Mouse (Mus musculus) ES-E14 (cell line): ENCODE data around the gene Gpx4.

ENCODE experiments used
- CHD2 ChIP-seq: IDR thresholded peaks from 2 replicates; pipeline ENCODE4 v1.6.1; 2014; ENCODE audit warnings: mild to moderate bottlenecking, low read depth, low read length, inconsistent platforms
- HCFC1 ChIP-seq: IDR thresholded peaks from 2 replicates; pipeline ENCODE4 v1.6.1; 2012; ENCODE audit warnings: low read length, inconsistent platforms, borderline replicate concordance; ENCODE audit not compliant: insufficient read depth
- MAFK ChIP-seq: IDR thresholded peaks from 2 replicates; pipeline ENCODE4 v1.6.1; 2014; ENCODE audit warnings: mild to moderate bottlenecking, low read depth, low read length, inconsistent platforms; ENCODE audit not compliant: insufficient read depth
- ZC3H11A ChIP-seq: IDR thresholded peaks from 2 replicates; pipeline ENCODE4 v1.6.1; 2012; ENCODE audit warnings: low read depth, mild to moderate bottlenecking, inconsistent platforms, low read length, borderline replicate concordance

DNA sequence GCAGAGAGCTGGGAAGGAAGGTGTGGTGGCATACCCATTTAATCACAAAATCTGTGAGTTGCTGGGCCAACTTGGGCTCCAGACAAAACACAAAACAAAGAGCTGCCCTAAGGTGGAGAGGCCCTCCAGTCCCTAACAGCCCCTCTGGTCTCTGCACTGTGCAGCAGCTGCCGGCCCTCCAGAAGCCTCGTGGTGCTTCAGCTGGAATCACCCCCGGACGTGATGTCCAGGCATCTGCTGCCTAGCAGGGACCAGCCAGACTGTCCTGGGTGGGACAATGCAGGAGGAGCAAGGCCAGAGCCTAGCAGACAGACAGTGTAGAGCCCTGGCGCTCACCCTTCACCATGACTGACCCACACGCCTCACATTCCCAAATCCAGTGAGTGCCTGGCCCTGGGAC lies 44.6 kb downstream of the Gpx4 start:
- TF ChIP-seq ZC3H11A (no peak), MAFK (no peak), CHD2 (no peak), HCFC1 (no peak)
